Mouse (Mus musculus): ENCODE measurements around the gene Ttc7b. TPM values are rescaled to one million over a fixed set of nuclear protein-coding genes. Genes with fewer than 3 reads are reported as not detected.

Gene Ttc7b
- total RNA-seq, 2 experiments from 2014 or later, result 2.1 to 6.5 TPM

GRCm38 (mm10) chr12:100428183-100428582 is 92.4 kb downstream of the Ttc7b start:
- ATAC-seq (replicated peaks; ENCODE audit: low FRiP score, poor library complexity, severe bottlenecking), result no peak

- no peak for ATAC-seq (replicated peaks; ENCODE audit: low FRiP score, poor library complexity, severe bottlenecking)
These were observed 94.4 kb downstream of the Ttc7b start for GRCm38 (mm10) chr12:100426212-100426611.

DNA sequence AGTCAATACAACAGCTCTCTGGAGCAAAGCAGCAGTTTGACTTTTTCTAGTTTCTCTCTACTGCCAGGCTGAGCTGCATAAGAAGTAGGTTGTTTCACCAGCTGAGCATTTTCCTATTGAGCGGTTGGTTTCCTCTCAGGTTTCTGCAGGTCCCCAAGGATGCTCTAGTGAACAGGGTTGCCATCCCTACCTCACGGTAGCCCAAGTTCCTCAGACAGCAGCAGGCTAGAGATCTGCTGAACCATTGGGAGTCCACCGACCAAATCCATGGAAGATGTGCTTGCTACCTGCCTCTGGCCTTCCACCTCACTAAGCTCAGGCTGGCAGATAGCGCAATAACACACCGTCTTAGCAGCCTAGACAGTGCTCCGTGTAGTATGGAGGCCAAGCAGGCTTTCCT is 95.6 kb downstream of the Ttc7b start:
- ATAC-seq (replicated peaks; ENCODE audit: low FRiP score, poor library complexity, severe bottlenecking), result no peak

- ATAC-seq (replicated peaks; ENCODE audit: low FRiP score, poor library complexity, severe bottlenecking), result no peak
These were observed 98.3 kb downstream of the Ttc7b start for GRCm38 (mm10) chr12:100422286-100422820.

DNA sequence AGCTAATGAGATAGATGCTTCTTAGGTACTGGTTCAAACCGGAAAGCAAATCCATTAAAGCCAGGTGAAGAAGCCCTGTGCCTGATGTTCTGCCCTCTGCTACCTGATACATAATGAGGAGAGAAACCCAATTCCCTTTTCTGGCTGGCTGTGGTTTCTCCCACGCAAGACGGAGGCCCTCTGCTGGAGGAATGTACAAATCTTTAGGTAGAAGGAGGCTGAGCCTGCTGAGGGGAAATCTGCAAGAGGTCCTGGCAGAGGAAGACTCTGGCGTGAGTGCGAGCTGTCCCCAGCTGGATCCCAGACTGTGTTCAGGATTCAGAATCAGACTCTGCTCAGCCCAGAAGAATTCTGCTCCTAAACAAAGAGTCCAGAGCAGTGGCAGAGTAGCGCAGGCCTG is 99.1 kb downstream of the Ttc7b start:
- ATAC-seq (replicated peaks; ENCODE audit: low FRiP score, poor library complexity, severe bottlenecking), result no peak

DNA sequence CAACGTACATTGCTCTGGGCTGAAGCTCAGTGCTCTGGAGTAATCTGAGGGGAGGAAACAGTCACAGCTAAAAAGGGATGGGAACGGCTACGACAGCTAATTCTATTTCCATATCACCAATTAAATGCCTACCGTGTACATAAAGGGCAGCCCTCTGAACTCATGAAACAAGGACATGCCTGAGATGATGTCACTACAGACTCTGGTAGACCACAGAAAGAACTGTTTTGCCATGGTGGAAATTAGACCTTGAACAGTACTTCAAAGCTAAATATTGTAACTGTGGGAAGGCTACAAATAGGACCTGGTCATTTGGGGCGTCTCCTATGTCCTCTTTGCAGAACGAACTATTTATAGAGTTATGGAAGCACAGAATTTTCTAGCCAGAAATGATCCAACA is 99.7 kb downstream of the Ttc7b start:
- no peak for ATAC-seq (replicated peaks; ENCODE audit: low FRiP score, poor library complexity, severe bottlenecking)

GRCm38 (mm10) chr12:100419946-100420874 is 100.4 kb downstream of the Ttc7b start:
- no peak for ATAC-seq (replicated peaks; ENCODE audit: low FRiP score, poor library complexity, severe bottlenecking)

DNA sequence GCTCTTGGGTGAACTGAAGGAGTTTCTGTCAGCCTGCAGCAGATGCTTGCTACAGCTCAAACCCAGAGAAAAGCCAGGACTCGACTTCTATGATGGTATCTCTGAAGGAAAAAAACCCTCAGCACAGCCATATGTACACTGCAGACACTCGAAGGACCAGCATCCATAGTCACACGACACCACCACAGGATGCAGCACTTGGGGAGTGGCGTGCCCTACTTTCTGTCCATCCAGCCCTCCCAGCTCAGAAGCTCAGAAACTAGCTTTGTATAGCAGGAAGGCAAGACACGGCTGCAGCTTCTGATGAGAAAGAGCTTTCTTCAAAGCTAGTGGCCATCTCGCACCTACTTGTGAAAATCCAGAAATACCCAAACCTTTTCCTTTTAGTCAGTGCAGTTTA is 104.8 kb downstream of the Ttc7b start:
- no peak for ATAC-seq (replicated peaks; ENCODE audit: low FRiP score, poor library complexity, severe bottlenecking)

- ATAC-seq (replicated peaks; ENCODE audit: low FRiP score, poor library complexity, severe bottlenecking), result no peak
These were observed 105.8 kb downstream of the Ttc7b start for GRCm38 (mm10) chr12:100414717-100415398.

DNA sequence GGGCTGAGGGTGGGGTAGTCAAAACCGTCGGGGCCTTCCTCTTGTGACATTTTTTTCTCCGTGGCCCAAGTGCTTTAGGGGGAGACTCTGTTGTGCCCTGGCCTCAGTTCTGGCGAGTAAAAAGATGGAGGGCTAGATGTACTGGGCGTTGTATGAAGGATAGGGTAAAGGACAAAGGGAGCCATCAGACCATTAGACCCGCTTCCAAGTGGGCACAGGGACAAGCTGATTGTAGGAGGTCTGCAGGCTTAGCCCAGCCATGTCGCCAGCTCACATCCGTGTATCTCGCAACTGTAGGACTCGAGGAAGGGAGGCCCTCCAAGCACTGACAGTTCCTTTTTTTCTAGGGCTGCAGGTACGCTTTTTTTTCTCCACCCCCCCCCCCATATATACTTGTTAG is 111.9 kb downstream of the Ttc7b start:
- no peak for ATAC-seq (replicated peaks; ENCODE audit: low FRiP score, poor library complexity, severe bottlenecking)

DNA sequence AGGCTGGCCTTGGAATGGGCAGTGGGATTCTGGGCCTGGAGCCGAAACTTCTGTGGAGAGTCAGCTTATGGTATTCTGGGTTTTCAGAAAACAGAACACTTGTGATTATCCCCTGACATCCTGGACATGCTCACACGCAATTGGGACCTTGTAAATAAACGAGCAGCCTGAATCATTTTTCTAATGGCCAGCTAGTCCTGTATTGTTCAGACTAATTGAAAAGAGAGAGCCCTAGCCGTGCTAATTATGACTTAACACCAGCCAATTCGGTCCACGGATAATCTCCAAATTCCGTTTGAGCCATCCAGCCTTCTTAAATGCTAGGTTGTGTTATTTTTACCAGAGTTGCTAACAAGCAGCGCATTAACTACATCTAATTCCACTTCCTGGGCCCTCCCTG is 112.5 kb downstream of the Ttc7b start:
- no peak for ATAC-seq (replicated peaks; ENCODE audit: low FRiP score, poor library complexity, severe bottlenecking)

- ATAC-seq (replicated peaks; ENCODE audit: low FRiP score, poor library complexity, severe bottlenecking), result no peak
These were observed 113.3 kb downstream of the Ttc7b start for GRCm38 (mm10) chr12:100407371-100407770.

DNA sequence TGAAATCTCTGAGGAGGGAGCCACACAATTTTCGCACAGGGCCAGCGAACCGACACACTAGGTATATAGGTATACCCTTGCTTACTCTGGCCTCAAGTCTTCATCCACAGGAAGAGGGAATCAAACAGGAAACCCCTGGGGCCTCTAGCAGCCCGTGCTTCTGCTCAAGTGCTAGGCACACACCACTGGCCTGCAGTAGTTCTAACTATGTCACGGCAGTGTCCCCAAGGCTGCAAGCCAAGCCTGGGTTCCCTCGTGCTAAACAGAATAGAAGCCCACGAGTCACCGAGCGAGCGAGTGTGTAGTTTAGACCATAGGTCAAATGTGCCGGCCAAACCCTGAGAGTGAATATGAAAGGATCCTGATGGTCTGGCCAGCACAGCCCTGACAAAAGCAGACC is 114.5 kb downstream of the Ttc7b start:
- ATAC-seq (replicated peaks; ENCODE audit: low FRiP score, poor library complexity, severe bottlenecking), result no peak

GRCm38 (mm10) chr12:100405512-100406030 is 115.1 kb downstream of the Ttc7b start:
- ATAC-seq (replicated peaks; ENCODE audit: low FRiP score, poor library complexity, severe bottlenecking), result no peak

DNA sequence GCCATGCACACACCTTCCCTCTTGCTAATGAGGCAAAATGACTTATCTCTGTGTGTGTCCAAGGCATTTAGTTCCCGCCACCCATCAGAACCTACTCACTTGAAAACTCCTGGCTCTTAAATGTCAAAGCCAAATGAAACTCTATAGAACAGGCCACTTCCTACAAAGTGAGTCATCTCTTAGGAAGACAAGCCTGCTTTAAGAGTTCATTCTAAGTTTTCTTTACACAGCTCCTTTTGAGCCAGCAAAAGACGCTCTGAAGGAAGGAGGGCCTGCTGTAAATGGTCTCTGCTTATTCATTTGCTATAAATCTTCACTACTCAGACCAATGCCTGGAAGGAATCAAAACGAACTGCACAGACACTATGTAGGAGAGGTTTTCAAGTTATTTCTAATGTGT is 116.2 kb downstream of the Ttc7b start:
- ATAC-seq (replicated peaks; ENCODE audit: low FRiP score, poor library complexity, severe bottlenecking), result no peak

DNA sequence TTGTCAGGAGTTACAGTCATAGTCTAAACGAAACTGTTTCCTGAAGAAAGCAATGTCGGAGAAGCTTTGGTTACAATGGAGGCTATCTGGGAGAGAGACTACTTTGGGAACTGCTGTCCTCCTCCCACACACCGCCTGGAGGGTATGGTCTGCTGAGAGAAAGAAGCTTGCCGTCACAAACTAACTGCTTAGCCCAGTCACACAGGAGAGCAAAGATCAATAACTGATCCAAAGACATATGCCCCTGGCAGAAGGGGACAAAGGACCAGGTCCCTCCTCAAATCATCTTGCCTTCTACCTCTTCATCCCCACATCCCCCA is 117.7 kb downstream of the Ttc7b start:
- ATAC-seq (replicated peaks; ENCODE audit: low FRiP score, poor library complexity, severe bottlenecking), result no peak

- ATAC-seq (replicated peaks; ENCODE audit: low FRiP score, poor library complexity, severe bottlenecking), result no peak
These were observed 118.2 kb downstream of the Ttc7b start for GRCm38 (mm10) chr12:100402296-100403004.

- no peak for ATAC-seq (replicated peaks; ENCODE audit: low FRiP score, poor library complexity, severe bottlenecking)
These were observed 120.5 kb downstream of the Ttc7b start for GRCm38 (mm10) chr12:100400119-100400518.

GRCm38 (mm10) chr12:100399126-100399727 is 121.4 kb downstream of the Ttc7b start:
- ATAC-seq (replicated peaks; ENCODE audit: low FRiP score, poor library complexity, severe bottlenecking), result no peak
